Comparison of ENCODE assay signal across 17 mouse cellular contexts in the genomic region with DNA sequence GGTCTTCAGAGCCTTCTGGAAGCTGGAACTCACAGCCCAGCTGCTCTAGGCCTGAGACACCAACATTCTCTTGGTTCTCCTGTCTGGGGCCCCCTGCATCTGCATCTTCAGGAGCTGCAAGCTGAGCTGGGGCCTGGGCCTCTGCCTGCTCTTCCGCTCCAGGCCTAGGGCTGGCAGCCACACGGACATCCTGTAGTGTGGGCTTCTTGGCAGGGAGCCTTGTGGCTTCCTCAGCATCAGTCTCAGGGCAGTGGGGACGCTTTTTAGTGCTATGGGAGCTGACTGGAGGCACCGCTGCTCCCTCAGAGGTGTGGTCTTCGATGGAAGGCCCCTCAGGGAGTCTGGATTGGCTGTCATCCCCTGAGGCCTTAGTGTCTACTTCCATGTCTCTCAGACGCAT. TPM values are rescaled to one million over a fixed set of nuclear protein-coding genes. Genes with fewer than 3 reads are reported as not detected.
DNase-seq lines count a peak whose midpoint lies in the region; ATAC-seq and TF ChIP-seq lines count a peak whose summit lies in the region.
"Had no signal": no experiment of that assay in that cellular context is flagged by ENCODE, and none has a peak within 500 bp of the region (broad histone marks: within the 10 kb centered on the region; RNA-seq: fewer than 3 reads in every experiment).

No protein-coding gene starts in this region.

- no peak overlapping the region for H3K4me2 ChIP-seq in heart, embryonic 14.5 days (ENCODE audit: low read length)
- H3K4me2 ChIP-seq: heart, embryonic 13.5 days; limb, embryonic 12.5 days had no signal

- no peaks in the 10 kb centered on the region for H3K9me3 ChIP-seq in heart, embryonic 14.5 days (ENCODE audit: control insufficient read depth, low read length)
- H3K9me3 ChIP-seq: heart, embryonic 13.5 days; limb, embryonic 12.5 days; midbrain, embryonic 10.5 days had no signal

- no peak overlapping the region for H3K9ac ChIP-seq in heart, embryonic 14.5 days (ENCODE audit: low read length)
- H3K9ac ChIP-seq: heart, embryonic 13.5 days; limb, embryonic 12.5 days; liver, embryonic 14.5 days had no signal

- peaks cover 100% of the 10 kb centered on the region for H3K36me3 ChIP-seq in heart, embryonic 14.5 days (ENCODE audit: control insufficient read depth, insufficient read depth, low read length)

- ATAC-seq in heart, embryonic 14.5 days (ENCODE audit: insufficient number of reproducible peaks, insufficient read depth, low FRiP score, low read depth) = 0 out of 2 replicates have a peak, but pooled peaks have one; percentile 22
- peak; percentile 40 for ATAC-seq in CD4-positive, CD25-positive, alpha-beta regulatory T cell, adult 4 months
- no peak for ATAC-seq in frontal cortex, adult (ENCODE audit: low TSS enrichment)
- ATAC-seq: hindbrain, postnatal 0 days had no signal

- TF ChIP-seq CTCF in layer of hippocampus, adult 2 months (conservative IDR thresholded peaks at IDR 0.05) = no peak

- 69% methylated on average over 6 of the region's 6 CpGs for WGBS in heart, embryonic 14.5 days

- H3K4me3 ChIP-seq in heart, embryonic 14.5 days (ENCODE audit: control insufficient read depth in 1 of 2, insufficient read depth in 1 of 2, low read depth in 1 of 2, low read length in 2 of 2) = no peak overlapping the region
- no peak overlapping the region for H3K4me3 ChIP-seq in layer of hippocampus, adult 2 months
- H3K4me3 ChIP-seq: heart, embryonic 13.5 days; limb, embryonic 12.5 days; midbrain, embryonic 10.5 days had no signal

- H3K27ac ChIP-seq in heart, embryonic 14.5 days (replicated peaks in 1 of 2; ENCODE audit: control insufficient read depth in 1 of 2, insufficient read depth in 1 of 2, low read depth in 2 of 2, low read length in 2 of 2) = no peak overlapping the region
- peak overlapping the region; percentile 25; the same call in 1 of the 2 replicates for H3K27ac ChIP-seq in layer of hippocampus, adult 2 months
- H3K27ac ChIP-seq: heart, embryonic 13.5 days; hindbrain, postnatal 0 days; limb, embryonic 12.5 days; liver, embryonic 14.5 days; midbrain, embryonic 10.5 days had no signal

- H3K4me1 ChIP-seq in heart, embryonic 14.5 days (ENCODE audit: control insufficient read depth in 2 of 2, insufficient read depth in 2 of 2, low read length in 2 of 2) = no peaks in the 10 kb centered on the region; a peak in 1 of 4 replicates
- H3K4me1 ChIP-seq: limb, embryonic 12.5 days had no signal

- H3K27me3 ChIP-seq in heart, embryonic 14.5 days (ENCODE audit: control insufficient read depth, insufficient read depth, low read length) = no peaks in the 10 kb centered on the region
- H3K27me3 ChIP-seq: heart, embryonic 13.5 days; limb, embryonic 12.5 days had no signal

- no peak for DNase-seq in heart, adult 9 months (ENCODE audit: low spot score in 2 of 2)
- DNase-seq in layer of hippocampus, adult 2 months (ENCODE audit: low spot score in 2 of 2) = no peak
- DNase-seq in layer of hippocampus, postnatal 14 days (ENCODE audit: low spot score in 2 of 2) = no peak
- peak; percentile 43 for DNase-seq in lung, postnatal 10 days
- DNase-seq in left cerebral cortex, adult 8-10 months (ENCODE audit: low spot score in 2 of 2) = no peak
- DNase-seq: cerebellum, adult 9-10 months; gastrocnemius, postnatal 36 days; heart, postnatal 4 days; thymus, postnatal 14 days had no signal

RNA-seq across cellular contexts. Expression of a gene that starts 40.7 kb away (rescaled TPM):
- 0.20 TPM in 1 of 2 replicates, not detected in the other for polyA plus RNA-seq in heart, embryonic 14.5 days (2014; fragmentation: Nextera tagmentation; extraction: Ambion mirVana)
- under 1 TPM; 0.98 to 1.00 TPM for total RNA-seq in layer of hippocampus, adult 2 months (2021)
- total RNA-seq in layer of hippocampus, postnatal 14 days (2021) = 1 to 10 TPM in 1 of 2 experiments, under 1 TPM in 1; 0.93 to 1.1 TPM
- polyA plus RNA-seq in CD4-positive, CD25-positive, alpha-beta regulatory T cell, adult 4 months (2017; shearing (Covaris generic)) = 100 to 1,000 TPM in 1 of 2 experiments, 10 to 100 TPM in 1; 99.5 to 157 TPM
- 1 to 10 TPM; 1.3 to 2.9 (median 2.1) TPM for total RNA-seq in left cerebral cortex, adult 8-10 months (2022)
